Mouse (Mus musculus): ENCODE measurements around the gene Faf2. TPM values are rescaled to one million over a fixed set of nuclear protein-coding genes. Genes with fewer than 3 reads are reported as not detected.
A peak's percentile ranks its signal among the peaks of the same experiment; 100 is the strongest.

Gene Faf2
- total RNA-seq, 2 experiments from 2014 or later, result 51.6 to 61.1 TPM

- intact Hi-C loops (cut with DNase I), result no loop called here
- DNase-seq (ENCODE audit: low spot score in 2 of 2), result no peak
Measured at GRCm38 (mm10) chr13:54665062-54665461, 43.5 kb downstream of the Faf2 start.

DNA sequence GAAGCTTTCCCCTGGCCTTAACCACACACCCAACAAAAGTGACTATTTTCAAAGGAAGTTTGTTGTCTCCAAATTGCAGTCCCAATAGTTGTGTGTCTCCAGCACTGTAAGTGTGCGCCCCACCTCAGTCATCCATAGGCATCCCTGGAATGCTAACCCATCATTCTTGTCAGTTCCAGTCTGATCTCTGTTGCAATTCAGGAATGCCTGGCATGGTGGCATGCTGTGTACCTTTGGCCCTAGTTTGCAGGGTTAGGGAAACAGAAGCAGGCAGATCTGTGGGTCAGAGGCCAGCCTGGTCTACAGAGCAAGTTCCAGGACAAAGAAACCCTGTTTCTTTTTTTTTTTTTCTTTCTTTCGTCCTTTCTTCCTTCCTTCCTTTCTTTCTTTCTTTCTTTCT lies 48.9 kb downstream of the Faf2 start:
- intact Hi-C loops (cut with DNase I), result no loop called here
- DNase-seq (ENCODE audit: low spot score in 2 of 2), result no peak

- intact Hi-C loops (cut with DNase I), result loop anchor here (5.0 kb wide), 1 partner anchor 44 kb away; no protein-coding TSS in a partner anchor
- DNase-seq (ENCODE audit: low spot score in 2 of 2), result no peak
Measured at GRCm38 (mm10) chr13:54675895-54676590, 54.5 kb downstream of the Faf2 start.

DNA sequence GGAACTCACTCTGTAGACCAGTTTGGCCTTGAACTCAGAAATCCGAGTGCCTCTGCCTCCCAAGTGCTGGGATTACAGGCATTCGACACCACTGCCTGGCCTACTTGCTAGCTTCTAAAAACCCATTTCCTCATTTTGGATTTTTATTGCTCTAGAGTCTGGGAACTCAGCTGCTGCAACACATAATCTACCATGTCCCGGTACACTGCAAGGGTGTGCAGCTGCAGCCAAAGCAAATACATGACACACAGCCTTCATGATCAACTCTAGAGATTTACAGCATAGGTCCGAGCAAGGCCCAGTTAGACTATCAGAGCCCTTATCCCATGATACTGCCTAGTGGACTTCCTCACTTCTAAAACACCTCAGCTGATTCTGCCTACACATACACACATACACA lies 56.7 kb downstream of the Faf2 start:
- DNase-seq (ENCODE audit: low spot score in 2 of 2), result no peak
- intact Hi-C loops (cut with DNase I), result loop anchor here (5.0 kb wide), 1 partner anchor 46 kb away; no protein-coding TSS in a partner anchor

DNA sequence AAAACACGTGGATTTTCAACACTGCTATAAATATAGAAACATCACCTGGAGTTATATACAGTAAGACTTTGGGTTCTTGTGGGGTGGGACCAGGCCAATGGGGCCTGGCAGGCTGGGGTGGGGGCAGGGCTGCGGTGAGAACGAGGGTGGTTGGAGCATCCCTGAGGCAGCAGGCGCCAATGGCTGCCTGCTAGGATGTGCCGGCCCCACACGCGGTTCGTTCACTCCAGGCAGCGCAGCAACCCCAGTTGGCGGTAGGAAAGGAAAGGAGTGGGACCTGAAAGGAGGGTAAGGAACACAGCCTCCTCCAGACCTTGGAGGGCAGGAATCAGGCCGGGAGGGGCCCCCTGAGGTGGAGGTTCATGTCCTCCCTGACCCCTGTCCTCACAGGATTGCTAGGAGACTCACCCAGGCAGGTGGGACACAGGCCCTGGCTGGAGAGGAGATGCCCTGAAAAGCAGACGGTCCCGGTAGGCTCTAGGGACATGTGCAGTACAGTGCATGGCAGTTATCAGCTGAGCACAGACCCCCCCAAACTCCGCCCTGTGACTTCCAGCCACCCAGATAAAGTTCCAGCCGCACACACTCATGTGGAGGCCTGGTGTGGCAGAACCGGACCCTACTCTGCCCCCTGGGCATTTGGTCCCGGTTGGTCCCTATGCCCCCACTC lies 58.7 kb downstream of the Faf2 start:
- DNase-seq (ENCODE audit: low spot score in 2 of 2), result no peak
- intact Hi-C loops (cut with DNase I), result no loop called here

GRCm38 (mm10) chr13:54681291-54681690 lies 59.7 kb downstream of the Faf2 start:
- no peak for DNase-seq (ENCODE audit: low spot score in 2 of 2)
- intact Hi-C loops (cut with DNase I), result no loop called here

DNA sequence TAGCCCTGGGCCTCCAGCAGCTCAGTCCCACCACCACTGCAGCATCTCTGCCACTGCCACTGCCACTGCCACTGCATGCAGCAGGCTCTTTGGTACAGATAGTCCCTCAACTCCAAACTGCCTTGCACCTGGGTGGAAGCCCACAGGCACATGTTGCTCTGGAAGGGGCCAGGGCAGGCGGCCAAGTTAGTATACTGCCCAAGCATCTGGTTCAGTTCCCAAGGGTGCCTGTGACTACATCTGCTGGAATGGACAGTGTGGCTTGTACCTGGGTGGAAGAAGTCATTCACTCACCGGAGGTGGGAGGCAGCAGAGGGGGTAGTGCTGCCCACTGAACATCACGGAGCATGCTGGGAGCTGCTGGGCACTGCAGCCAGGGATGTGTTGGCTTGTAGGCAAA lies 61.7 kb downstream of the Faf2 start:
- intact Hi-C loops (cut with DNase I), result no loop called here
- DNase-seq (ENCODE audit: low spot score in 2 of 2), result no peak

GRCm38 (mm10) chr13:54684140-54684896 lies 62.7 kb downstream of the Faf2 start:
- intact Hi-C loops (cut with DNase I), result no loop called here
- DNase-seq (ENCODE audit: low spot score in 2 of 2), result no peak

DNA sequence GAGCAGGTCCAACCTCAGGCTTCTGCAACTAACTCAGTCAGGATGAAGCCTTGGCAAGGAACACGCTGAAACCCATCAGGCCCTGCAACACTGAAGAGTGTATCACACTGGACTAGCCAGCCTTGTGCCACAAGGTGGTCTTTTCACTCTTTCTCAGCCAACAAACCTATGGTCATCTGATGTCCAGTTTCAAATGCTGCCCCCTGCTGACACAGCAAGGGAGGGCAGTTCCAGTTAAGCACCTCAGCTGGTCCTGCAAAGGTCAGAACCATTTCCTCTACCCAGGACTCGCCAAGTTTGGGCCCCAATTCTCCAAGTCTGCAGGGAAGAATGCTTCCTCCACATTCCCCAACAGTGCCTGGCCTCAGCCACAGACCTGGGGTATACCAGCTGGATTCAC lies 63.6 kb downstream of the Faf2 start:
- DNase-seq (ENCODE audit: low spot score in 2 of 2), result no peak
- intact Hi-C loops (cut with DNase I), result loop anchor here (5.0 kb wide), 1 partner anchor 637 kb away; the partner anchor contains the start of genes Prelid1 and Rab24

GRCm38 (mm10) chr13:54686139-54687053 lies 64.8 kb downstream of the Faf2 start:
- DNase-seq (ENCODE audit: low spot score in 2 of 2), result no peak
- intact Hi-C loops (cut with DNase I), result loop anchor here (5.0 kb wide), 1 partner anchor 636 kb away; the partner anchor contains the start of genes Prelid1 and Rab24

DNA sequence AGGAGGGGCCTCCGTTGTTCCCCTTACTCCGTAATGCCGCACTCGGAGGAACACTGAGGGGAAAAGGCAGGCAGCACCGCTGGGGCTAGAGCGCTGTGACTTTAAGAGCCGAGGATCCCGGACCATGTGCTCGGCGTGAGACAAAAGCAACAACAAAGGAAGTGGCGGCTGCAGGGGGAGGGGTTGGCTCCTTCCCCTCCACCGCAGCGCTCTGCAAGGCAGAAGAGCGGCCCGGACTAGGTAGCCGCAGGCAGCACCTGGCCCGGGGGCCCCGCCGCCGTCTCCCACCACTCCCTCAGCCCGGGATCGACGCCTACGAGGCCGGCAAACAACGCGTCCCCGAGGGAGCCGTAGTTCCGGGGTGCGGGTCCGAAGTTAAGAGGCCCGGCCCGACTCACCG lies 65.5 kb downstream of the Faf2 start:
- DNase-seq (ENCODE audit: low spot score in 2 of 2), result peak; percentile 76 to 78
- intact Hi-C loops (cut with DNase I), result loop anchor here (5.0 kb wide), 1 partner anchor 635 kb away; the partner anchor contains the start of genes Prelid1 and Rab24

DNA sequence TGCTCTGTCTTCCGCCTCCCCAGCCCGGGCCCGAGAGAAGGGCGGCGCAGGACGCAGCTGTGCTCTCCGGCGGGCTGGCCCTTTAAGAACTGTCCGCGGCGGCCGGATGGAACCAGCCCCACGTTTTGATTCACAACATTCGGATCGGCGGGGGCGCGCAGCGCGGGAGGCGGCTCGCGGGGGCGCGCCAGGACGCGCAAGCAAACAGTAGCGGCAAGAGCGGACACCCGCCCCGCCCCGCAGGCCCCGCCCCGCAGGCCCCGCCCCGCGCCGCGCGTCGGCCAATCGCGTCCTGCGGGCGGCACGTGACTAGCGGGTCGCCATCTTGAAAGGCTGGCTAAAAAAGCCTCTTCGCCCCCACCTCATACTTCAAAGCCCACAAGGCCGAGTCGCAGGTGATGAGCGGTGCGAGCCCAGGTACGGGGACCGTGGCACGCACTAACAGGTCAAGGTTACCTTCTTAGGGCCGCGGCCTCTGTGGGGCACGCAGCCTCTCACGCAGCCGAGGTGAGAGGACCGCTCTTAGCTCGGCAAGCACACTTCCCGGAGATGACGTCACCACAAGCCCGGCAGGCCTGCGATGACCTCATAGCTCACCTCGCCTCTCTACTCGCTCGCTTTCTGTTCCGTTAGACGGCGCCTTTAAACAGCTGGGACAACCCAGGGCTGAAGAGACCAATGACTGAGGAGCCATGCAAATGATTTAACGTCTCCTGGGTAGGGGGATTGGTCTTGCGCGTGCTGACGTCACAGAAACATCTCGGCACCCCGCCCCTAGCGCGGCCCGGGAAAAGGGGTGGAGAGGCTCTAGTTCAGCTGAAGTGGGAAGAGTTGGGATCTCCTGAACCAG lies 66.2 kb downstream of the Faf2 start:
- intact Hi-C loops (cut with DNase I), result loop anchor here (5.0 kb wide), 1 partner anchor 635 kb away; the partner anchor contains the start of genes Prelid1 and Rab24
- peak; percentile 96 to 98 for DNase-seq (ENCODE audit: low spot score in 2 of 2)

DNA sequence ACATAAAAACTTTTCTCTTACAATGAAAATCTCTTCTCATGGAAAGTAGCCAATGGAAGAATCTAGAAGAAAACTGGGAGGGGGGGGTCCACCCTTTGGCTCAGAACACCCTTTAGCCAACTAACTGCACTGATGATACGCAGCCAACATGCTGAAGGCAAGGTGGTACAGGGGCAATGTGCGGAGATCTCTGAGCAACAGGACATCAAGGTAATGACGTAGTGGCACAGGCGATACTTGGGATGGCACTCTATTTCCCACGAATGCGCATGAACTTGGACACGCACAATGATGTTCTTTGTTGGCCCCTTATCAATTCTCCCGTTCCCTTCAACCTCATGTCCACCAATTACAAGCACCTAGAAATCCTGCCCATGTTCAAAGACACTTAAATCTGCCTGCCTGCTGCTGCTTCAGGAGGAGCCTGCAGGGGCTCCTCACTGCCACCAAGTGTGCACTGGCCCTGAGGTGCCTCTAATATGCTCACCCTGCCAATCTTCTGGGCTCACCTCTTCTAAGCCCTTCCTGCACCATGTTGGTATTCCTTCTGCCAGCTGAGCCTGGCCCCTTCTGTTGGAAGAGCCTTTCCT lies 68.7 kb downstream of the Faf2 start:
- intact Hi-C loops (cut with DNase I), result no loop called here
- no peak for DNase-seq (ENCODE audit: low spot score in 2 of 2)

GRCm38 (mm10) chr13:54691737-54692136 lies 70.2 kb downstream of the Faf2 start:
- intact Hi-C loops (cut with DNase I), result no loop called here
- no peak for DNase-seq (ENCODE audit: low spot score in 2 of 2)

DNA sequence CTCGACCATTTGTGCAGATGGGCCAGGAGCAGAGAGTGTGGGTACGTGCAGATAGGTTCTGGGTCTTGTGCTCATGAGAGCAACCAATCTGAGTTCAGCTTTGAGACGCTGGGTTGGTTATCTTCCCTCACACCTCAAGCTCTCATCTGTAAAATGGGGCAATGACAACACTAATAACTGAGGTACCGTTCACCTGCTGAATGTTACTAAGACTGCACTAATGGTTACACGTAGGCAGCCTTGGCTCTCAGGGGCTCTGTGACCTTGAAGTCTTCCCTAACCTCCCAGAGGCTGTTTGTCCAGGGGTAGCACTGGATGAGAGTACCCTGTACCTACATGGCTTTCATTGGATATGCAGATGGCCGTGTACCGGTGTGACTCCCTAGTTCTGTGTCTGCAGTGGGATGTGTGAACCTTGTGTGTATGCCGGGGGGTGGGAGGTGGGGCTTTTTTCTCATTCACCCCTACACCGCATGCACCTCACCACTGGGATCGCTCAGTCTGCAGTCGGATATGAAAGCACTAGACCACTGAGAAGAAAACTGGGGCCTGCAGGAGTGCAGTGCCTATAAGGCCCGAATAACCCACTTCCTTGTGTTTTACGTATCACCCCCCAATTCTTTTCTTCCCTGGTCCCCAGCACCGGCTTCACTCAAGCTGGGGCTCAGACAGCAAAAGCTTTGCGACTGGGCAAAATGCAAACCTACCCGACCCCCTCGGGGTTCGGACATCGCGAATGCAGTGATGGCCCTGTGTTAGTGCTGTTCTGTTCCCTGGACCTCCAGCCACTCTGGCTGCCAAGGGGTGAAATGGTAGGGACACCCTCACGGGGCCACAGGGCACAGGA lies 71.3 kb downstream of the Faf2 start:
- intact Hi-C loops (cut with DNase I), result no loop called here

GRCm38 (mm10) chr13:54693558-54694347 lies 72.2 kb downstream of the Faf2 start, which contains the start of gene Rnf44:
Gene Rnf44, minus strand, starts transcription at chr13:54693907.
- intact Hi-C loops (cut with DNase I), result no loop called here
- DNase-seq (ENCODE audit: low spot score in 2 of 2), result peak; percentile 98 to 99

More for the DNA sequence above, 71.3 kb downstream of the Faf2 start:
- peak in 1 of 2 experiments; percentile 24 for DNase-seq (ENCODE audit: low spot score in 2 of 2)

Measured in left cerebral cortex, postnatal 25 days (tissue).